In genomic region chr6:41761702-41762369, GRCm38 (mm10) we compare ENCODE assay signal across 9 mouse cellular contexts. TPM values are rescaled to one million over a fixed set of nuclear protein-coding genes. Genes with fewer than 3 reads are reported as not detected.
A peak's percentile ranks its signal among the peaks of the same experiment; 100 is the strongest.
DNase-seq lines count a peak whose midpoint lies in the region; ATAC-seq lines count a peak whose summit lies in the region.
"Had no signal": no experiment of that assay in that cellular context is flagged by ENCODE, and none has a peak within 500 bp of the region (broad histone marks: within the 10 kb centered on the region; RNA-seq: fewer than 3 reads in every experiment).

No protein-coding gene starts in this region.

- no peaks in the 10 kb centered on the region for H3K27me3 ChIP-seq in midbrain, embryonic 13.5 days

- peak; percentile 92 for ATAC-seq in midbrain, embryonic 13.5 days

- peak; percentile 19 to 22 for DNase-seq in B cell, adult 2 months
- DNase-seq in NIH3T3 (ENCODE audit: low read depth), result peak; percentile 89
- DNase-seq in cerebellum, adult 9-11 months, result peak; percentile 36
- DNase-seq in gastrocnemius, adult 18-20 months (ENCODE audit: low spot score), result peak; percentile 51
- peak; percentile 10 for DNase-seq in kidney, adult 11 months
- DNase-seq in left cerebral cortex, postnatal 36 days (ENCODE audit: low spot score in 2 of 2), result peak; percentile 29 to 47
- peak; percentile 56 for DNase-seq in thymus, postnatal 0 days (ENCODE audit: low spot score)

- H3K9me3 ChIP-seq in midbrain, embryonic 13.5 days, result no peaks in the 10 kb centered on the region

- no peak overlapping the region for H3K9ac ChIP-seq in midbrain, embryonic 13.5 days (replicated peaks)

- WGBS in midbrain, embryonic 13.5 days, result 5% methylated on average over 1 of the region's 1 CpGs

- no peak overlapping the region for H3K4me2 ChIP-seq in midbrain, embryonic 13.5 days (replicated peaks)

- no peaks in the 10 kb centered on the region for H3K36me3 ChIP-seq in midbrain, embryonic 13.5 days

- H3K27ac ChIP-seq in midbrain, embryonic 13.5 days, result no peak overlapping the region

- intact Hi-C loops in left cerebral cortex, postnatal 36 days (cut with DNase I), result loop anchor here (5.0 kb wide), 3 partner anchors 435 to 820 kb away; partner anchors contain the start of genes Casp2 and Tmem139

- H3K4me3 ChIP-seq in midbrain, embryonic 13.5 days (replicated peaks), result no peak overlapping the region

- no peaks in the 10 kb centered on the region for H3K4me1 ChIP-seq in midbrain, embryonic 13.5 days (replicated peaks)

RNA-seq across cellular contexts. Expression of gene Olfr459, which starts 13.1 kb away (rescaled TPM):
- not detected for total RNA-seq in gastrocnemius, adult 18-20 months (2021)
- not detected for total RNA-seq in left cerebral cortex, postnatal 36 days (2021)
- polyA plus RNA-seq in midbrain, embryonic 13.5 days (2015; fragmentation: Nextera tagmentation; extraction: Ambion mirVana), result not detected in 2 replicates
- polyA plus RNA-seq in thymus, postnatal 0 days (2015; fragmentation: Nextera tagmentation; extraction: Ambion mirVana), result not detected in 2 replicates
- polyA plus RNA-seq: stomach, embryonic 14.5 days had no signal

RNA-seq across cellular contexts. Expression of gene Kel, which starts 57.7 kb away (rescaled TPM):
- not detected for total RNA-seq in gastrocnemius, adult 18-20 months (2021)
- not detected for total RNA-seq in left cerebral cortex, postnatal 36 days (2021)
- 0.78 and 1.2 TPM in 2 replicates for polyA plus RNA-seq in midbrain, embryonic 13.5 days (2015; fragmentation: Nextera tagmentation; extraction: Ambion mirVana)
- 0.31 and 0.75 TPM in 2 replicates for polyA plus RNA-seq in thymus, postnatal 0 days (2015; fragmentation: Nextera tagmentation; extraction: Ambion mirVana)

Comparison
In these comparisons a context has a peak if more than half of its experiments do, and no peak if none do; other contexts are left out.
1. DNase-seq: peak in every context shown above with its lines; median percentile 89 in NIH3T3; 56 in thymus, postnatal 0 days; 51 in gastrocnemius, adult 18-20 months; 38 in left cerebral cortex, postnatal 36 days; 36 in cerebellum, adult 9-11 months; 20 in B cell, adult 2 months; 10 in kidney, adult 11 months.